Mouse (Mus musculus) R1 (cell line): ENCODE measurements around the gene Gcnt2.
"Not testable (repeated sequence)": the region's sequence is repeated elsewhere in the genome, so short reads cannot be mapped to it uniquely, and the experiment has no call there.

Source experiments
- DNase-seq: peaks from one replicate; pipeline ENCODE4 v3.0.0-alpha.2; 2018; ENCODE audit warnings: low read depth, low spot score

The Gcnt2 gene

DNA sequence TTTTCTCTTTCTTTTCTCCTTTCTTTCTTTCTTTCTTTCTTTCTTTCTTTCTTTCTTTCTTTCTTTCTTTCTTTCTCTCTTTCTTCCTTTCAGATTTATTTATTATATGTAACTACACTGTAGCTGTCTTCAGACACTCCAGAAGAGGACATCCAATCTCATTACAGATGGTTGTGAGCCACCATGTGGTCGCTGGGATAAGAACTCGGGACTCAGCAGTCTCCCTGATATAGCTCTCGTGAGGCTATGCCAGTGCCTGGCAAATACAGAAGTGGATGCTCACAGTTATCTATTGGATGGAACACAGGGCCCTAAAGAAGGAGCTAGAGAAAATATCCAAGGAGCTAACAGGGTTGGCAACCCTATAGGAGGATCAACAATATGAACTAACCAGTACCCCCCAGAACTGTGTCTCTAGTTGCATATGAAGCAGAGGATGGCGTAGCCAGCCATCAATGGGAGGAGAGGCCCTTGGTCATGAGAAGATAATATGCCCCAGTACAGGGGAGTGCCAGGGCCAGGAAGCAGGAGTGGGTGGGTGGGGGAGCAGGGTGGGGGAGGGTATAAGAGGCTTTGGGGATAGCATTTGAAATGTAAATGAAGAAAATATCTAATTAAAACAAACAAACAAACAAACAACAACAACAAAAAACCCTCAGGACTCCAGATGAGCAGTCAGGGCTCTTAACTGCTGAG, 128.2 kb downstream of the Gcnt2 start:
- not testable (repeated sequence) for DNase-seq

DNA sequence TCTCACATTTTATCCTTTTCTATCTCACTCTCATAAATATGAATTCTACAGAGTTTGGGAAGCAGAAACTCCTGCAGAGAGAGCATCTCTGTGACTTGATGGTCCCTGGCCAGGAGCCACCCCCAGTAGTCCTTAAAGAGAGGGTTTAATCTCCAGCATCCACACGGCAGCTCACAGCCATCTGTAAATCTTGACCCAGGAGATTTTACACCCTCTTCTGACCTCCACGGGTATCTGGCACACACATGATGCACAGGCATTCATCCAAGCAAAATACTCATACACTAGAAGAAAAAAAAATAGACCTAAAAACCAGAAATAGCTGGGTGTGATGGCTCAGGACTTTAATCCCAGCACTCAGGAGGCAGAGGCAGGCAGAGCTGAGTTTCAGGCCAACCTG, 128.9 kb downstream of the Gcnt2 start:
- no peak for DNase-seq

DNA sequence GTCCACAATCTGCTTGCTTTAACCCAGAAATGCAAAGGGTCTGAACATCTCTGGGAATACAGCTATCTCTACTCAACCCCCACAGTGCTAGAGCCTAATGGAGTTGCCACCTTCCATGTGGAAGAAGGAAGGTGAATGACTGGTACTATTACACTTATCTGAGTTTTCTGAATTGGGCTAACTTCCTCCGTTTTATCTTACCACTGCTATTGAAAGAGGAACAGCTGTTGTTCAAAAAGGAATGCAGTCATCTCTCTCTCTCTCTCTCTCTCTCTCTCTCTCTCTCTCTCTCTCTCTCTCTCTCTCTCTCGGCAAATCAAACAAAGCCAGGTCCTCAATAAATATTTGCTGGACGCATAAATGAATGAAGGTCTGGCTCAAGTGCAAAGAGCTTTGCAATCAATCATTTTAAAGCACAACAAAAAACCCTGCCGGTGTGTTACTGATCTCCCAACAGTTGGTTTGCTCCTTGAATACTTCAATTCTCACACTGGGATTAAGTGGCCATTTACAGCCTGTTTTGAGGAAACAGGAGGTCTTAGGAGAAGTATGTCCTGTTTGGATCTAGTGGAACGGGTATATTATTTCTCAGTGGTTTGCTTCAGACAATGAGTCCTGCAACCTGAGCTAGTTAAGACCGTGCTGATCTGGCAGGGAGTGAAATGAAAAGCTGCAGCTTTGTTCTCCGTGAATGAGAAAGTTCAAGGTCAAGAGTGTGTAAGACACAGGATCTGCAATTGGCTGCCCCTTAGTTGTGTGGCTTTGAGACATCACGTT, 135.1 kb downstream of the Gcnt2 start:
- peak; percentile 81 for DNase-seq

DNA sequence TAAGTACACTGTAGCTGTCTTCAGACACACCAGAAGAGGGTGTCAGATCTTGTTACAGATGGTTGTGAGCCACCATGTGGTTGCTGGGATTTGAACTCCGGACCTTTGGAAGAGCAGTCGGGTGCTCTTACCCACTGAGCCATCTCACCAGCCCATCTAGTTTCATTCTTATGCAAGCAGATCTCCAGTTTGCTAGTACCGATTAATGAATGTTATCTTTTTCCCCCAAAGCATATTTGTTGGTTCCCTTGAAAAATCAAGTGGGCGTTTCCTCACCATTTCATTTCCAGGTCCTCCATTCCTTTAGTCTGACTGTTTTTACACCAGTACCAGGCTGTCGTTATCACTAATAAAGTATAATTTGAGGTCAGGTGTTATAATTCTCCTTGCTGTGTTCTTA, 139.0 kb downstream of the Gcnt2 start:
- DNase-seq = not testable (repeated sequence)

DNA sequence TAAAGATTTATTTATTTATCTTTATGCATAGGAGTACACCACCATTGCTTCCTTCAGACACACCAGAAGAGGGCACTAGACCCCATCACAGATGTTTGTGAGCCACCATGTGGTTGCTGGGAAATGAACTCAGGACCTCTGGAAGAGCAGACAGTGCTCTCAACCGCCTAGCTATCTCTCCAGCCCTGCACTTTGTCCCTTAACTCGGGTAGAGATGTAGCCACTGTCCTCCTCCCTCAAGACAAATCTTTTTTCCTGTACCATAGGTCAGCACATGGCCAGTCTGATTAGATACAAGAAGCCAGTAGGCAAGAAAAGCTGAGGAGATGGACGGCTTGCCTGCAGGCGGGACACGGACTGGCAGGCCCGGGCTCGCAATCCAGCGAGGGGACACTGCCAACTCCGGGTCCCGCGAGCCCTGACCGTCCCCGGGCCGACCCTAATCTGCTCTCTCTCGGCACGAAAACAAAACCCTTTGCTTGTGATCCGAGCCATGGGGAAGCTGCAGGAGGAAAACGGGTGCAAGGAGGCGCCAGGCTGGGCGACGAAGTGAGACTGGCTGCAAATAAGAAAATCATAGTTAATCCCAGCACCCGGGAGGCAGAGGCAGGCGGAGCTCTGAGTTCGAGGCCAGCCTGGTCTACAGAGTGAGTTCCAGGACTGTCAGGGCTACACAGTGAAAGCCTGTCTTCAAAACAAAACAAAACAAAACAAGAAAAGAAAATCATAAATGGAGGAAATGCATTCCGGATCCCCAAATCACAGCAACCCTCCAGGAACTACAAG, 140.8 kb downstream of the Gcnt2 start:
- DNase-seq = peak; percentile 40

DNA sequence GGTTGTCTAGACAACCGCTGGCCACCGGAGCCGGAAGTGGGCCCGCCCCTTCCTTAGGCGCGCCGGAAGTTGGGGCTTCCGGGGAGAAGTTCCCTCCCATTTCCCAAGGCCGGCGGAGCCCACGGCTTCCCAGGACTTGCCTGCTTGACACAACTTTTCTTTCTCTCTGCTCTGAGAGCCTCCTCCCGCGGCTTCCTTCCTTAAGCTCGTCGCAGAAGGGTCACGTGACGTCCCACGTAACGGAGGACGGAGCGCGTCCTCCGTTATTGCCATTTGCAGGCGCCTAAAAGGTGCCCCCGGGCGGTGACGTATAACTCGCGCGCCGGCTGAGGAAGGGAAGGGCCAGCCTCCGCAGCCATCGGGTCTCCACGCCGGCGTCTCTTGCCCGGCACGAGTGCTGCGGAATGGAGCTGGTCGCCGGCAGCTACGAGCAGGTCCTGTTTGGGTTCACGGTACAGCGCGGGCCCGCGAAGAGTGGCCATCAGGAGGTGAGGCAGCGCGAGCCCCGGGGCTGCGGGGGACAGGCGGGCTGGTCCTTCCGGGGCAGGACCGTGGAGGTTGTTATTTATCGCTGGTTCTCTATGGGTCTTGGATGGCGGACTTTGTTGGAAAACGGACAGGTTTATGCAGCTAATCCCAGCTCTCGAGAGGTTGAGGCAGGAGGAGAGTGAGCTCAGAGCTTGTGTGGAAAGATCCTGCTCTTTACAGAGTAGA, 141.5 kb downstream of the Gcnt2 start, which contains the start of gene Pak1ip1:
Pak1ip1 (plus strand) TSS at position 98 of the 714 bp plus-strand sequence.
- DNase-seq = peak; percentile 97

DNA sequence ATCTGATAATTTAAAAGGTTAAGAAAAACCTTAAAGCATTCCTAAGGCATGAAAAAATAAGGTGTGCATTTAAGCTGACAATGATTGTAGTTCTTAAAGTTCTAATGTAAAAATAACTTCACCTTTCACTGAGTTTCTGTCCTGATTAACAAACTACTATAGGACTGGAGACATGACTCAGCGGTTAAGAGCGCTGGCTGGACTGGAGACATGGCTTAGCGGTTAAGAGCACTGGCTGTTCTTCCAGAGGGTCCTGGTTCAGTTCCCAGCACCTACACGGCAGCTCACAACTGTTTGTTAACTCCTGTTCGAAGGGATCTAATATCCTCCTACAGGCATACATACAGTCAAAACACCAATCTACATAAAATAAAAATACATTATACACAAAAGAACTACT, 142.4 kb downstream of the Gcnt2 start:
- DNase-seq = no peak

DNA sequence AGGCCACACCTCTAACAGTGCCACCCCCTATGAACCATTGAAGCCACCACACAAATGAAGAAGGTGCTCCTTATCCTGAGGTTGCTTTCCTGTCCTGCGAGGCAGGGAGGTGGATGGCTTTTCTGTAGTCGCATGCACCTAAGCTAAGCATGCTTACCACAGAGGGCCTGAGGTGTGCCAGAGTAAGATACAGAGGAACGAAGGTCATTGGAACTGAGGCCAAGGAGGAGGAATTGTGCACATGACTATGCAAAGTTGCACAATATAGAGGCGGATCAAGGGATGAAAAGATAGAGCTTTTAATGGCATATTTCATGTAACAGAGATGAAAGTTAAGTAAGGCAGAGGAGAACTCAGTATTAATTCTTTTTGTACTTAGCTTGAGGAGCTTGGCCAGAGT, 146.7 kb downstream of the Gcnt2 start:
- no peak for DNase-seq

DNA sequence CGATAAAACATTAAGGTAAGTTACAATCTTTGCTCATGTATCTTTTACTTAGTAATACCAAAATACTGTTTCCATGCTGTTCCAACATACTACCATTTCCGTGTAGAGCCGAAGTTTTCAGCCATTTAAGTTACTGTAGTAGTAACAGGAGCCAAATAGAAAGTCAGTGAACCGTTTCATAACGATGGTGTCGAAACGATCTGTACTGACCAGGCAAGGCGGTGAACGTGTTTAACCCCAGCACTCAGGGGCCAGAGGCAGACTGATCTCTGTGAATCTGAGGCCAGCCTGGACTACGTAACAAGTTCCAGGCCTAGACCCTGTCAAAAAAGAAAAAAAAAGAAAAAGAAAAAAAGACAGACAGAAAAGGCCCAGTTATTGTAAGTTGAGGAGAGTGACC, 148.7 kb downstream of the Gcnt2 start:
- DNase-seq = no peak

DNA sequence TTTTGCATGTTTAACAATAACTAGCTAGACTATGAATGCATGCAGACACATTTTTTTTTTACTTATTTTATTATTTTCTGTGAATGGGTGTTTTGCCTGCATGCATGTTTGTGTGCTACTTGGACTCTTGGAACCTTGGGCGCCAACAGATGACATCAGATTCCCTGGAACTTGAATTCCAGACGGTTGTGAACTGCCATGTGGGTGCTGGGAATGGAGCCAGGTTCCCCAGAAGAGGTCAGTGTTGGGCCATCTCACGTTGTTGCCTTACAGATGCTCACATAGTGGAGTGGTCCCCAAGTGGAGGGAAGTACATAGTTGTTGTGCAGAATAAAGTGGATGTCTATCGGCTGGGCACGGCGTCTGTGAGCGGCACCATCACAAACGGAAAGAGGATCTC, 149.4 kb downstream of the Gcnt2 start:
- DNase-seq = peak; percentile 68
